ENCODE assay signal across 8 mouse cellular contexts in genomic region chr14:36968076-36968627, GRCm38 (mm10). TPM values are rescaled to one million over a fixed set of nuclear protein-coding genes. Genes with fewer than 3 reads are reported as not detected.
DNase-seq lines count a peak whose midpoint lies in the region; ATAC-seq lines count a peak whose summit lies in the region.

No protein-coding gene starts in this region.

- whole genome bisulfite sequencing in hindbrain, embryonic 10.5 days: under 1% methylated on average over 49 of the region's 49 CpGs
- WGBS in midbrain, embryonic 14.5 days: under 1% methylated on average over 49 of the region's 49 CpGs

- H3K9ac ChIP-seq in midbrain, embryonic 14.5 days (replicated peaks; ENCODE audit: low read length): peak overlapping the region; percentile 89

- DNase-seq in right cerebral cortex, adult 18-20 months: peak; percentile 34
- DNase-seq in right cerebral cortex, postnatal 25 days: no peak
- DNase-seq in brain, adult 2 months (ENCODE audit: low read depth, low spot score): peak; percentile 27
- no peak for DNase-seq in hindbrain, embryonic 10.5 days (ENCODE audit: low spot score)
- DNase-seq in liver: peak; percentile 35
- peak; percentile 70 for DNase-seq in midbrain, embryonic 14.5 days
- peak; percentile 79 for DNase-seq in thymus, postnatal 14 days
- no peak for DNase-seq in cerebellum, adult 11 months

- peak overlapping the region; percentile 65 for H3K4me2 ChIP-seq in midbrain, embryonic 14.5 days (ENCODE audit: low read length)

- no peaks in the 10 kb centered on the region for H3K27me3 ChIP-seq in hindbrain, embryonic 10.5 days (ENCODE audit: insufficient read depth, poor library complexity, severe bottlenecking)
- no peaks in the 10 kb centered on the region for H3K27me3 ChIP-seq in midbrain, embryonic 14.5 days (ENCODE audit: control insufficient read depth, insufficient read depth, low read length)

- H3K4me3 ChIP-seq in hindbrain, embryonic 10.5 days: peak overlapping the region; percentile 91
- H3K4me3 ChIP-seq in midbrain, embryonic 14.5 days (replicated peaks; ENCODE audit: low read depth, low read length): peak overlapping the region; percentile 95

- ATAC-seq in midbrain, embryonic 14.5 days (ENCODE audit: low FRiP score, low TSS enrichment): peak; percentile 80

- H3K9me3 ChIP-seq in hindbrain, embryonic 10.5 days: no peaks in the 10 kb centered on the region
- no peaks in the 10 kb centered on the region for H3K9me3 ChIP-seq in midbrain, embryonic 14.5 days (ENCODE audit: control insufficient read depth, low read length)

- H3K4me1 ChIP-seq in hindbrain, embryonic 10.5 days (replicated peaks): peaks cover 20% of the 10 kb centered on the region
- H3K4me1 ChIP-seq in midbrain, embryonic 14.5 days (ENCODE audit: control insufficient read depth, insufficient read depth, low read length): peaks cover 14% of the 10 kb centered on the region; the same call in 1 of the 2 replicates

- H3K36me3 ChIP-seq in hindbrain, embryonic 10.5 days: no peaks in the 10 kb centered on the region
- H3K36me3 ChIP-seq in midbrain, embryonic 14.5 days (ENCODE audit: control insufficient read depth, insufficient read depth, low read length): no peaks in the 10 kb centered on the region

- peak overlapping the region; percentile 94 for H3K27ac ChIP-seq in hindbrain, embryonic 10.5 days
- peak overlapping the region; percentile 91 for H3K27ac ChIP-seq in midbrain, embryonic 14.5 days (replicated peaks; ENCODE audit: low read depth, low read length)

RNA-seq across cellular contexts. Expression of gene Ccser2, which starts 0.4 kb away (rescaled TPM):
- 33.5 and 34.9 TPM in 2 replicates for polyA plus RNA-seq in hindbrain, embryonic 10.5 days (2016; fragmentation: Nextera tagmentation; extraction: Ambion mirVana)
- 68.9 and 85.1 TPM in 2 replicates for polyA plus RNA-seq in midbrain, embryonic 14.5 days (2014; fragmentation: Nextera tagmentation; extraction: Ambion mirVana)

Comparison
In these comparisons a context has a peak if more than half of its experiments do, and no peak if none do; other contexts are left out.
1. DNase-seq: peak in right cerebral cortex, adult 18-20 months (single experiment), brain, adult 2 months (single experiment), liver (single experiment), midbrain, embryonic 14.5 days (single experiment) and thymus, postnatal 14 days (single experiment); none in right cerebral cortex, postnatal 25 days (single experiment), hindbrain, embryonic 10.5 days (single experiment) and cerebellum, adult 11 months (single experiment).